ENCODE assay signal across 10 mouse cellular contexts in the genomic region with DNA sequence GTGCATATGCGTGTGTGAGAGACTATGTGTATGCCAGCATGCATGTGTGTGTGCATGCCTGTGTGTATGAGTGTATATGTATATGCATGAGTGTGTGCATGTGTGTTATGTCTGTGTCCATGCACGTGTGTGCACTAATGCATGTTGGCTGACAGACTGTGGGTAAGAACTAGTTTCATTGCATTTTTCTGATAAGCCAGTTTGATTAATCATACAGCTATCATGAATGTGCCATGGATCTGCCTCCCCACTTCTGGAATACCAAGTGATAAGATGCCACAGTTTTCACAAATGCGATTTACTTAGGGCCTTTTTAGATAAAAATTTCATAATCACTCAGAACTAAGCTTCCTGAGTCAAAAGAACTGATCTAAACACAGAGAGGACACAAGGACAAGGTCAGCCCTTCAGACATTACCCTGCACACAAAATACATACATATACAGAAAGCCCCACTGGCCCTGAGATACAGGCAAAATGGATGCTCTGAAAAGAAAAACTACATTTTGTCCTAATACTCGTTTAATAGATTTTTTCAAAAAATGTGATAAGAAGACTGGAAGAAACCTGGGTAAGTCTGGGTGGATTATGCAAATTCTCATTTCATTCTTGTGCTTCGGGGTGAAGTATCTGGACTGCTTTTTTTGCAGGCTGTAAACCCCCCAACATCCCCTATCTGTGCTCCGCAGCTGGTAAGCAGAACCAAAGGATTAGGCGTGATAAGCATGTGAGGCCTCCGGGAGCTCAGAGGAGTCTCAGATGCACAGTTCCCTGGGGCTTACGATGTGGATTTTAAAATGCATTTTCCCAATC.
DNase-seq lines count a peak whose midpoint lies in the region; ATAC-seq and TF ChIP-seq lines count a peak whose summit lies in the region.
"Had no signal": no experiment of that assay in that cellular context is flagged by ENCODE, and none has a peak within 500 bp of the region (broad histone marks: within the 10 kb centered on the region; RNA-seq: fewer than 3 reads in every experiment).

No protein-coding gene starts in this region.

- 58% methylated on average over 9 of the region's 9 CpGs for WGBS in forebrain, embryonic 16.5 days
- 47% methylated on average over 9 of the region's 9 CpGs for WGBS in liver, postnatal 0 days (ENCODE audit: insufficient replicate concordance)

- H3K4me1 ChIP-seq in forebrain, embryonic 16.5 days (replicated peaks; ENCODE audit: control insufficient read depth, insufficient read depth, low read length): peaks cover 55% of the 10 kb centered on the region
- no peaks in the 10 kb centered on the region; the same call in 1 of the 2 replicates for H3K4me1 ChIP-seq in liver, postnatal 0 days (ENCODE audit: insufficient read depth)

- peak; percentile 2 to 40 for DNase-seq in spleen, postnatal 36 days (ENCODE audit: low spot score in 2 of 2)
- DNase-seq in spleen, adult 18-20 months: no peak
- DNase-seq in liver, postnatal 0 days: peak; percentile 47
- DNase-seq in Muller cell, postnatal 12 days (ENCODE audit: inconsistent ontology term): no peak
- no peak for DNase-seq in cerebellum, adult 11-12 months
- DNase-seq: thymus, postnatal 25 days had no signal

- H3K36me3 ChIP-seq in forebrain, embryonic 16.5 days (ENCODE audit: control insufficient read depth, insufficient read depth): no peaks in the 10 kb centered on the region
- no peaks in the 10 kb centered on the region for H3K36me3 ChIP-seq in liver, postnatal 0 days (replicated peaks; ENCODE audit: insufficient read depth, low read length)
- H3K36me3 ChIP-seq: G1E had no signal

- ATAC-seq in forebrain, embryonic 16.5 days: no peak
- ATAC-seq in liver, postnatal 0 days: peak; percentile 96
- ATAC-seq in granulocyte monocyte progenitor cell, adult 5-6 weeks (replicated peaks; ENCODE audit: poor library complexity, severe bottlenecking): no peak

- H3K27ac ChIP-seq in forebrain, embryonic 16.5 days (ENCODE audit: low read length): peak overlapping the region; percentile 80; the same call in 1 of the 2 replicates
- peak overlapping the region; percentile 39; the same call in 1 of the 2 replicates for H3K27ac ChIP-seq in liver, postnatal 0 days (ENCODE audit: low read depth)
- H3K27ac ChIP-seq: left cerebral cortex, adult 2 months had no signal

- no peaks in the 10 kb centered on the region for H3K9me3 ChIP-seq in forebrain, embryonic 16.5 days (ENCODE audit: control insufficient read depth, low read length)
- no peaks in the 10 kb centered on the region for H3K9me3 ChIP-seq in liver, postnatal 0 days (ENCODE audit: low read length)

- no peak overlapping the region for H3K4me2 ChIP-seq in forebrain, embryonic 16.5 days (ENCODE audit: low read length)
- peak overlapping the region; percentile 37 for H3K4me2 ChIP-seq in liver, postnatal 0 days (ENCODE audit: low read depth, low read length)

- no peak overlapping the region for H3K4me3 ChIP-seq in forebrain, embryonic 16.5 days (replicated peaks; ENCODE audit: low read length)
- H3K4me3 ChIP-seq in liver, postnatal 0 days (ENCODE audit: low read depth, low read length): no peak overlapping the region
- H3K4me3 ChIP-seq: left cerebral cortex, adult 2 months had no signal

- H3K9ac ChIP-seq in forebrain, embryonic 16.5 days (replicated peaks; ENCODE audit: low read depth, low read length): no peak overlapping the region
- no peak overlapping the region for H3K9ac ChIP-seq in liver, postnatal 0 days (replicated peaks)

- TF ChIP-seq EP300 in liver, postnatal 0 days (IDR thresholded peaks at IDR 0.05; ENCODE audit: low read depth): peak; percentile 93

- no peaks in the 10 kb centered on the region for H3K27me3 ChIP-seq in forebrain, embryonic 16.5 days (replicated peaks; ENCODE audit: control insufficient read depth, insufficient read depth, low read length)
- no peaks in the 10 kb centered on the region for H3K27me3 ChIP-seq in liver, postnatal 0 days (ENCODE audit: insufficient read depth, low read length)

- TF ChIP-seq CTCF in liver, postnatal 0 days (IDR thresholded peaks at IDR 0.05; ENCODE audit: low read depth): no peak

Comparison
In these comparisons a context has a peak if more than half of its experiments do, and no peak if none do; other contexts are left out.
1. DNase-seq: peak in spleen, postnatal 36 days (2 of 2) and liver, postnatal 0 days (single experiment); none in spleen, adult 18-20 months (0 of 2), Muller cell, postnatal 12 days (single experiment) and cerebellum, adult 11-12 months (single experiment).